Mouse (Mus musculus): Measurements from ENCODE around the gene Trmt10c. TPM values are rescaled to one million over a fixed set of nuclear protein-coding genes. Genes with fewer than 3 reads are reported as not detected.
"Not testable (repeated sequence)": the region's sequence is repeated elsewhere in the genome, so short reads cannot be mapped to it uniquely, and the experiment has no call there.

Gene Trmt10c
- polyA plus RNA-seq, 1 experiment from 2014 or later, result 32.8 TPM

DNA sequence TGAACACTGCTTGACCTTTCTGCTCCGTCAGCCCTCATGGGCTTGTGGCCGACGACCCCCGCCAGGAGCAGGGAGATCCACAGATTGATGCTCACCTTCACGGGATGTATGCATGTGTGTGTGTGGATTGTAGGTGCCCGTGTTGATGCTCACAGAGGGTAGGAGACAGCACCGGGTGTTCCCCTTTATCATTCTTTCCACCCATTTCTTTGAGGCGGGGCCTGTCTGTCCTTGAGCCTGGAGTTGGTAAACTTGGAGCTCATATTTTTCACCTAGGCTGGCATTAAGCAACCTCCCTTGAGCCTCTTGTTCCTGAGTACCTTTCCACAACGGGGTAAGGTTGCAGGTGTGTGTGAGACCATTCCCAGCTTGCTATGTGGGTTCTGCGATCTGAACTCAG, 20.5 kb upstream of the Trmt10c start:
- 86% methylated on average over 10 of the region's 10 CpGs for WGBS
- H3K4me1 ChIP-seq (ENCODE audit: control insufficient read depth, insufficient read depth, low read length), result no peaks in the 10 kb centered on the region
- ATAC-seq (ENCODE audit: low FRiP score, low TSS enrichment), result no peak

DNA sequence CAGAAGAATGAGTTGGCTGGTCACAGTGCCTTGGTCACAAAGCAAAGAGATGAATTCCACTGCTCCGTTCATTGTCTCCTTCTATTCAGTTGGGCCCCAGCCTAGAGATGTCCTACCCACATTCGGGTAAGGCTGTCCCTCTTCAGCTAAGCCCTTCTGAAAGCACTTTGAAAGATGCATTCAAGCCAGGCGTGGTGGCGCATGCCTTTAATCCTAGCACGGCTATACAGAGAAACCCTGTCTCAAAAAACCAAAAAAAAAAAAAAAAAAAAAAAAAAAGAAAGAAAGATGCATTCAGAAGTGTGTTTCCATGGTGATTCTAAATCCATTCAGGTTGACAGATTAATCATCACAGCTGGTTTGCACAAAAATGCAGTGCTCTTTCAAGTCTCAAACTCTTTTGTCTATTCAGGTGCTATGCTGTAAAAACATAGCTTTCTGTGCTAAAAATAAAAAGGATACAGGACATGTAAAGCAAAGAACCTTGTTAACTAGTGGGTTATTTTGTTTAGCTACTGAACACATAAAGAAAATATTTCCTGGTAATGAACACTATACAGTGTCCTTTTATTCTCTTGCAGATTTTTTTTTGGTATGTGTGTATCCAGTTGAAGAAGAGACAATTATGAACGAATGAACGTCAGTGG, 19.4 kb upstream of the Trmt10c start:
- WGBS, result 76% methylated on average over 7 of the region's 7 CpGs

More for the DNA sequence above, 20.5 kb upstream of the Trmt10c start:
- Histone ChIP-seq H3K27ac (ENCODE audit: low read depth, low read length) (no peak overlapping the region), H3K9me3 (ENCODE audit: control insufficient read depth, low read length) (no peaks in the 10 kb centered on the region), H3K4me2 (replicated peaks; ENCODE audit: low read depth, low read length) (no peak overlapping the region), H3K9ac (ENCODE audit: low read depth, low read length) (no peak overlapping the region), H3K36me3 (ENCODE audit: control insufficient read depth, insufficient read depth, low read length) (no peaks in the 10 kb centered on the region), H3K4me3 (ENCODE audit: low read length) (no peak overlapping the region), H3K27me3 (ENCODE audit: control insufficient read depth, insufficient read depth, low read length) (no peaks in the 10 kb centered on the region)

GRCm38 (mm10) chr16:56055911-56056310, 18.3 kb upstream of the Trmt10c start:
- Histone ChIP-seq H3K27ac (ENCODE audit: low read depth, low read length) (no peak overlapping the region), H3K9me3 (ENCODE audit: control insufficient read depth, low read length) (no peaks in the 10 kb centered on the region), H3K4me2 (replicated peaks; ENCODE audit: low read depth, low read length) (no peak overlapping the region), H3K4me1 (ENCODE audit: control insufficient read depth, insufficient read depth, low read length) (no peaks in the 10 kb centered on the region), H3K4me3 (ENCODE audit: low read length) (no peak overlapping the region), H3K27me3 (ENCODE audit: control insufficient read depth, insufficient read depth, low read length) (no peaks in the 10 kb centered on the region), H3K36me3 (ENCODE audit: control insufficient read depth, insufficient read depth, low read length) (no peaks in the 10 kb centered on the region), H3K9ac (ENCODE audit: low read depth, low read length) (no peak overlapping the region)
- ATAC-seq (ENCODE audit: low FRiP score, low TSS enrichment), result no peak
- WGBS, result 83% methylated on average over 3 of the region's 3 CpGs

More for the DNA sequence above, 19.4 kb upstream of the Trmt10c start:
- no peaks in the 10 kb centered on the region for H3K9me3 ChIP-seq (ENCODE audit: control insufficient read depth, low read length)
- H3K9ac ChIP-seq (ENCODE audit: low read depth, low read length), result no peak overlapping the region
- H3K27me3 ChIP-seq (ENCODE audit: control insufficient read depth, insufficient read depth, low read length), result no peaks in the 10 kb centered on the region
- H3K4me1 ChIP-seq (ENCODE audit: control insufficient read depth, insufficient read depth, low read length), result no peaks in the 10 kb centered on the region
- no peak overlapping the region for H3K4me2 ChIP-seq (replicated peaks; ENCODE audit: low read depth, low read length)
- H3K36me3 ChIP-seq (ENCODE audit: control insufficient read depth, insufficient read depth, low read length), result no peaks in the 10 kb centered on the region
- H3K27ac ChIP-seq (ENCODE audit: low read depth, low read length), result no peak overlapping the region
- no peak overlapping the region for H3K4me3 ChIP-seq (ENCODE audit: low read length)
- ATAC-seq (ENCODE audit: low FRiP score, low TSS enrichment), result no peak

DNA sequence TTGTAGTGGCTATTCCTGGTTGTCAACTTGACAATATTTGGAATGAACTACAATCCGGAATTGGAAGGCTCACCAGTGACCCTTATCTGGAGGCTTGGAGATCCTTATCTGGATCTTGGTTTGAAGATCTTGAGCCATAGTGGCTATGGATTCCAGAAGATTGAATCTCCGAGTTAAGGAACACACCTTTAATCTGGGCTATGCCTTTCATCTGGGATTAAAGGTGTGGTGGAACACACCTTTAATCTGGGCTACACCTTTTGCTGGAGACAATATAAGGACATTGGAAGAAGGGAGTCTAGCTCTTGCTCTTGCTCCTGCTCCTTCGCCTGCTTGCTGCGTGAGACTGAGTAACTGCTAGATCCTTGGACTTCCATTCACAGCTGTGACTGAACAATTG, 10.4 kb upstream of the Trmt10c start, which contains the start of gene Senp7:
Gene Senp7 (plus strand): TSS at position 301 of the 400 bp plus-strand sequence.
- H3K9ac ChIP-seq (ENCODE audit: low read depth, low read length); H3K4me2 ChIP-seq (replicated peaks; ENCODE audit: low read depth, low read length); H3K4me3 ChIP-seq (ENCODE audit: low read length); H3K27ac ChIP-seq (ENCODE audit: low read depth, low read length); ATAC-seq (ENCODE audit: low FRiP score, low TSS enrichment); H3K4me1 ChIP-seq (ENCODE audit: control insufficient read depth, insufficient read depth, low read length); H3K27me3 ChIP-seq (ENCODE audit: control insufficient read depth, insufficient read depth, low read length); H3K36me3 ChIP-seq (ENCODE audit: control insufficient read depth, insufficient read depth, low read length); H3K9me3 ChIP-seq (ENCODE audit: control insufficient read depth, low read length): not testable (repeated sequence)
- WGBS, result no CpG with 5 or more reads among the region's 4 CpGs

DNA sequence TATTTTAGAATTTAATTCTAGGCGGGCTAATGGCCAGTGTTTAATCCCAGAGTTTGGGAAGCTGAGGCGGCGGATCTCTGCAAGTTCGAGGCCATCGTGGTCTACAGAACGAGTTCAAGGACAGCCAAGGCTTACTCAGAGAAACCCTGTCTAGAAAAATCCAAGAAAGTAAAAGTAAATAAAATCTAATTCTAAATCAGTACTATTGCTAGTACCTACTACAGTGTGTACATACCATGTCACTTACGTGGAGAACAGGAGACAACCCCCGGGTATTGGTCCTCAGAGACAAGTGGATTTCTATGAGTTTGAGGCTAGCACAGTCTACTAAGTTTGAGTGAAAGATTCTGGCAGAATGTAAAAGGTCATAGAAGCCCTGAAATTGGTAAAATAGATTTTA, 471 bp upstream of the Trmt10c start:
- 31% methylated on average over 8 of the region's 8 CpGs for WGBS
- Histone ChIP-seq H3K4me3 (ENCODE audit: low read length) (peak overlapping the region; percentile 66), H3K27ac (ENCODE audit: low read depth, low read length) (peak overlapping the region; percentile 90), H3K4me1 (ENCODE audit: control insufficient read depth, insufficient read depth, low read length) (peaks cover 10% of the 10 kb centered on the region; the same call in 1 of the 2 replicates), H3K9me3 (ENCODE audit: control insufficient read depth, low read length) (no peaks in the 10 kb centered on the region), H3K4me2 (replicated peaks; ENCODE audit: low read depth, low read length) (peak overlapping the region; percentile 52), H3K36me3 (ENCODE audit: control insufficient read depth, insufficient read depth, low read length) (peaks cover 23% of the 10 kb centered on the region), H3K27me3 (ENCODE audit: control insufficient read depth, insufficient read depth, low read length) (no peaks in the 10 kb centered on the region), H3K9ac (ENCODE audit: low read depth, low read length) (peak overlapping the region; percentile 93)
- no peak; the same call in 1 of the 2 replicates for ATAC-seq (ENCODE audit: low FRiP score, low TSS enrichment)

DNA sequence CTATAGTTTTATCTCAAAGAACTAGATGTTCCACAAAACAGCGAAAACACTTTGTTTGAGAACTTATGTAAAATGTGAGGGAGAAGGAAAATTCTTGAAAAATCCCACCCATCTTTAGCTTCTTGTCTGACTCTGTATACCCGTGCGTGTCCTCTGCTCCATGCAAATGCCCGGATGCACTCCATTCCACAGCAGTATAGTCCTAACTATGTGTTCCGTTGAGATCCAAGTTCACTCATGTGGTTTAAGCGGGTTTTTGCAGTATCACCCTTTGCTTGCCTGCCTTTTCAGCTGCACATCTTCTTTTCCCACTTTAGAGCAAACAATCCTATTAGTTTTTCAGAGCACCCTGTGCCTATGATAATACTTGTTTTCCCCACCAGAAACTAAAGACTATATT, 1.1 kb downstream of the Trmt10c start:
- ATAC-seq (ENCODE audit: low FRiP score, low TSS enrichment), result no peak
- Histone ChIP-seq H3K4me2 (replicated peaks; ENCODE audit: low read depth, low read length) (peak overlapping the region; percentile 84), H3K4me3 (ENCODE audit: low read length) (peak overlapping the region; percentile 66), H3K9ac (ENCODE audit: low read depth, low read length) (peak overlapping the region; percentile 93), H3K4me1 (ENCODE audit: control insufficient read depth, insufficient read depth, low read length) (peaks cover 10% of the 10 kb centered on the region; the same call in 1 of the 2 replicates), H3K36me3 (ENCODE audit: control insufficient read depth, insufficient read depth, low read length) (peaks cover 32% of the 10 kb centered on the region), H3K27ac (ENCODE audit: low read depth, low read length) (no peak overlapping the region), H3K9me3 (ENCODE audit: control insufficient read depth, low read length) (no peaks in the 10 kb centered on the region), H3K27me3 (ENCODE audit: control insufficient read depth, insufficient read depth, low read length) (no peaks in the 10 kb centered on the region)
- 55% methylated on average over 6 of the region's 6 CpGs for WGBS

DNA sequence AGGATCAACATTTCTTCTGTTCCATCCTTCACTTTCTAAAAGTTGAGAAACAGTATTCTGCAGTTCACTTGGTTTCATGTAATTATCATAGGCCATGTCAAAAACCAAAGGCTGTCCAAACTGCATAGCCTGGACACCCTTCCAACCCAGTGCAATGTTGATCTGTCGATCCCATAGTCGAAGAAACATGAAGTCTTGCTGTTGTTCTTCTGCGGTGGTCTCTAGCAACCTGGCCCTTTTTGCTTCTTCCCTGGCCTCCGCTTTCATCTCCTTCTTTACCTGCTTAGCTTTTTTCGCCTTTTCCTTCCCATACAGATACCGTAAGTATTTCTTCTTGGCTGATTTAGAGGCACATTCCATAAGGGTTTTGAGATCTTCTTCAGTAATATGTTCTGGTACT, 3.1 kb downstream of the Trmt10c start:
- Histone ChIP-seq H3K4me3 (ENCODE audit: low read length) (no peak overlapping the region), H3K27me3 (ENCODE audit: control insufficient read depth, insufficient read depth, low read length) (no peaks in the 10 kb centered on the region), H3K4me1 (ENCODE audit: control insufficient read depth, insufficient read depth, low read length) (peaks cover 10% of the 10 kb centered on the region; the same call in 1 of the 2 replicates), H3K27ac (ENCODE audit: low read depth, low read length) (no peak overlapping the region), H3K36me3 (ENCODE audit: control insufficient read depth, insufficient read depth, low read length) (peaks cover 32% of the 10 kb centered on the region), H3K4me2 (replicated peaks; ENCODE audit: low read depth, low read length) (no peak overlapping the region), H3K9ac (ENCODE audit: low read depth, low read length) (no peak overlapping the region), H3K9me3 (ENCODE audit: control insufficient read depth, low read length) (no peaks in the 10 kb centered on the region)
- no peak for ATAC-seq (ENCODE audit: low FRiP score, low TSS enrichment)
- 95% methylated on average over 6 of the region's 6 CpGs for WGBS

- Histone ChIP-seq H3K36me3 (ENCODE audit: control insufficient read depth, insufficient read depth, low read length) (peaks cover 40% of the 10 kb centered on the region; the same call in 1 of the 2 replicates), H3K27ac (ENCODE audit: low read depth, low read length) (peak within 1 kb of the TSS; percentile 92), H3K9me3 (ENCODE audit: control insufficient read depth, low read length) (no peaks in the 10 kb centered on the region), H3K9ac (ENCODE audit: low read depth, low read length) (peak within 1 kb of the TSS; percentile 98), H3K4me1 (ENCODE audit: control insufficient read depth, insufficient read depth, low read length) (peaks cover 11% of the 10 kb centered on the region), H3K27me3 (ENCODE audit: control insufficient read depth, insufficient read depth, low read length) (no peaks in the 10 kb centered on the region), H3K4me3 (ENCODE audit: low read length) (peak within 1 kb of the TSS; percentile 94), H3K4me2 (replicated peaks; ENCODE audit: low read depth, low read length) (peak within 1 kb of the TSS; percentile 63)
- under 1% methylated on average over 39 of the region's 39 CpGs for WGBS
- ATAC-seq (ENCODE audit: low FRiP score, low TSS enrichment), result peak; percentile 100
These were observed 7.9 kb downstream of the Trmt10c start, which contains the start of gene Pcnp for GRCm38 (mm10) chr16:56029661-56030082. Gene Pcnp (minus strand): TSS chr16:56029739.

GRCm38 (mm10) chr16:56028722-56029551, 8.7 kb downstream of the Trmt10c start:
- Histone ChIP-seq H3K27me3 (ENCODE audit: control insufficient read depth, insufficient read depth, low read length) (no peaks in the 10 kb centered on the region), H3K27ac (ENCODE audit: low read depth, low read length) (peak overlapping the region; percentile 92), H3K4me2 (replicated peaks; ENCODE audit: low read depth, low read length) (peak overlapping the region; percentile 63), H3K9ac (ENCODE audit: low read depth, low read length) (peak overlapping the region; percentile 98), H3K9me3 (ENCODE audit: control insufficient read depth, low read length) (no peaks in the 10 kb centered on the region), H3K4me1 (ENCODE audit: control insufficient read depth, insufficient read depth, low read length) (peaks cover 11% of the 10 kb centered on the region), H3K36me3 (ENCODE audit: control insufficient read depth, insufficient read depth, low read length) (peaks cover 33% of the 10 kb centered on the region; the same call in 1 of the 2 replicates), H3K4me3 (ENCODE audit: low read length) (peak overlapping the region; percentile 94)
- peak; percentile 89 for ATAC-seq (ENCODE audit: low FRiP score, low TSS enrichment)
- under 1% methylated on average over 48 of the region's 62 CpGs for WGBS
